Mouse (Mus musculus) testis, adult 2 months (tissue): ENCODE data around the gene Fibin. TPM values are rescaled to one million over a fixed set of nuclear protein-coding genes. Genes with fewer than 3 reads are reported as not detected.

ENCODE experiments used
- H3K27ac ChIP-seq: fragments of 200-500 bp; 2 replicates; pipeline ENCODE4 v1.5.1; 2012; ENCODE audit warnings: low read depth, low read length; ENCODE audit not compliant: control insufficient read depth, insufficient read depth
- H3K27me3 ChIP-seq: fragments of 200-500 bp; 2 replicates; pipeline ENCODE4 v1.6.1; 2012; ENCODE audit warnings: mild to moderate bottlenecking, low read length, moderate library complexity; ENCODE audit not compliant: control insufficient read depth, insufficient read depth
- H3K36me3 ChIP-seq: fragments of 200-500 bp; 2 replicates; pipeline ENCODE4 v1.6.1; 2012; ENCODE audit warnings: mild to moderate bottlenecking, low read length; ENCODE audit not compliant: control insufficient read depth, insufficient read depth
- H3K4me1 ChIP-seq: fragments of 200-500 bp; 2 replicates; pipeline ENCODE4 v1.6.1; 2012; ENCODE audit warnings: low read length; ENCODE audit not compliant: control insufficient read depth, insufficient read depth
- H3K4me3 ChIP-seq: fragments of 200-500 bp; 2 replicates; pipeline ENCODE4 v1.5.1; 2012; ENCODE audit warnings: low read depth, mild to moderate bottlenecking, low read length, moderate library complexity, mixed read lengths; ENCODE audit not compliant: control insufficient read depth
- CTCF ChIP-seq: fragments of 200-500 bp; IDR thresholded peaks from 2 replicates; pipeline ENCODE4 v1.5.1; 2012; ENCODE audit warnings: low read depth, mild to moderate bottlenecking, inconsistent platforms, low read length, moderate library complexity; ENCODE audit not compliant: control insufficient read depth, insufficient read depth, insufficient replicate concordance
- POLR2A ChIP-seq: fragments of 200-500 bp; IDR thresholded peaks from 2 replicates; pipeline ENCODE4 v1.6.1; 2012; ENCODE audit warnings: low read depth, mild to moderate bottlenecking, inconsistent platforms, low read length, moderate library complexity; ENCODE audit not compliant: control insufficient read depth
- polyA plus RNA-seq: library from polyadenylated mRNA; depleted of rRNA; stranded (reverse); fragments of >200 nt; gene quantifications from 2 replicates; pipeline ENCODE4 v1.2.3, GENCODE M21; 2012

Fibin gene
- polyA plus RNA-seq, 1 experiment = 1.9 TPM

GRCm38 (mm10) chr2:110351406-110351805 lies 11.6 kb downstream of the Fibin start:
- H3K4me1 ChIP-seq = no peaks in the 10 kb centered on the region
- no peak overlapping the region for H3K4me3 ChIP-seq
- no peaks in the 10 kb centered on the region for H3K27me3 ChIP-seq
- H3K27ac ChIP-seq = no peak overlapping the region
- H3K36me3 ChIP-seq = no peaks in the 10 kb centered on the region
- no peak for TF ChIP-seq CTCF
- no peak for TF ChIP-seq POLR2A

GRCm38 (mm10) chr2:110328953-110329352 lies 34.0 kb downstream of the Fibin start:
- TF ChIP-seq CTCF = no peak
- TF ChIP-seq POLR2A = no peak
- no peak overlapping the region for H3K4me3 ChIP-seq
- H3K27me3 ChIP-seq = no peaks in the 10 kb centered on the region
- H3K36me3 ChIP-seq = no peaks in the 10 kb centered on the region
- no peak overlapping the region for H3K27ac ChIP-seq
- no peaks in the 10 kb centered on the region for H3K4me1 ChIP-seq

- no peak overlapping the region for H3K4me3 ChIP-seq
- H3K27me3 ChIP-seq = no peaks in the 10 kb centered on the region
- no peaks in the 10 kb centered on the region for H3K36me3 ChIP-seq
- H3K27ac ChIP-seq = no peak overlapping the region
- H3K4me1 ChIP-seq = no peaks in the 10 kb centered on the region
- no peak for TF ChIP-seq CTCF
- TF ChIP-seq POLR2A = no peak
Measured at GRCm38 (mm10) chr2:110319949-110320348, 43.0 kb downstream of the Fibin start.

- H3K27me3 ChIP-seq = no peaks in the 10 kb centered on the region
- no peaks in the 10 kb centered on the region for H3K4me1 ChIP-seq
- no peaks in the 10 kb centered on the region for H3K36me3 ChIP-seq
- no peak for TF ChIP-seq CTCF
- no peak for TF ChIP-seq POLR2A
- no peak overlapping the region for H3K27ac ChIP-seq
- no peak overlapping the region for H3K4me3 ChIP-seq
Measured at GRCm38 (mm10) chr2:110319266-110319665, 43.7 kb downstream of the Fibin start.

- no peak overlapping the region for H3K4me3 ChIP-seq
- H3K4me1 ChIP-seq = no peaks in the 10 kb centered on the region
- no peaks in the 10 kb centered on the region for H3K36me3 ChIP-seq
- no peaks in the 10 kb centered on the region for H3K27me3 ChIP-seq
- no peak overlapping the region for H3K27ac ChIP-seq
- TF ChIP-seq POLR2A (no peak), CTCF (no peak)
Measured at GRCm38 (mm10) chr2:110318719-110319118, 44.3 kb downstream of the Fibin start.

- no peak overlapping the region for H3K27ac ChIP-seq
- no peaks in the 10 kb centered on the region for H3K4me1 ChIP-seq
- no peak overlapping the region for H3K4me3 ChIP-seq
- H3K36me3 ChIP-seq = no peaks in the 10 kb centered on the region
- TF ChIP-seq POLR2A = no peak
- TF ChIP-seq CTCF = no peak
- H3K27me3 ChIP-seq = no peaks in the 10 kb centered on the region
Measured at GRCm38 (mm10) chr2:110316116-110316883, 46.7 kb downstream of the Fibin start.

- no peak within 1 kb of the TSS for H3K4me3 ChIP-seq
- H3K27ac ChIP-seq = 0 out of 2 replicates have a peak within 1 kb of the TSS, but pooled peaks have one; percentile 12
- TF ChIP-seq CTCF (no peak), POLR2A (no peak)
- H3K36me3 ChIP-seq = no peaks in the 10 kb centered on the region
- H3K4me1 ChIP-seq = no peaks in the 10 kb centered on the region
- no peaks in the 10 kb centered on the region for H3K27me3 ChIP-seq
Measured at GRCm38 (mm10) chr2:110314509-110315155, 48.4 kb downstream of the Fibin start, which contains the start of gene Bbox1. TSS of gene Bbox1 (minus strand) at chr2:110314560.
